Mouse (Mus musculus) limb, embryonic 14.5 days (tissue): ENCODE measurements around the gene Xpnpep1. TPM values are rescaled to one million over a fixed set of nuclear protein-coding genes. Genes with fewer than 3 reads are reported as not detected.

Source experiments
- ATAC-seq: fragments of 200-750 bp; cut with Nextera tagmentation; 2 replicates; pipeline ENCODE4 v1.8.0; 2017; ENCODE audit warnings: low read depth, moderate number of reproducible peaks, moderate TSS enrichment; ENCODE audit not compliant: low FRiP score
- DNase-seq: peaks from one replicate; pipeline ENCODE4 v3.0.0-alpha.2; 2015; ENCODE audit warnings: low spot score
- H3K27ac ChIP-seq: fragments of 300-500 bp; sonication (generic); replicated peaks from 2 replicates; pipeline ENCODE4 v1.5.1; 2014; ENCODE audit warnings: low read depth, mild to moderate bottlenecking, low read length, moderate library complexity, mixed read lengths
- H3K27me3 ChIP-seq: fragments of 300-500 bp; sonication (generic); 2 replicates; pipeline ENCODE4 v1.6.1; 2014; ENCODE audit warnings: low read length, mixed read lengths; ENCODE audit not compliant: control insufficient read depth, insufficient read depth
- H3K36me3 ChIP-seq: fragments of 300-500 bp; sonication (generic); 2 replicates; pipeline ENCODE4 v1.6.1; 2014; ENCODE audit warnings: mild to moderate bottlenecking, low read length, moderate library complexity, mixed read lengths; ENCODE audit not compliant: control insufficient read depth, insufficient read depth
- H3K4me1 ChIP-seq: fragments of 300-500 bp; sonication (generic); 2 replicates; pipeline ENCODE4 v1.6.1; 2014; ENCODE audit warnings: antibody characterized with exemption, low read length, mixed read lengths; ENCODE audit not compliant: control insufficient read depth, insufficient read depth
- H3K4me2 ChIP-seq: fragments of 300-500 bp; sonication (generic); replicated peaks from 2 replicates; pipeline ENCODE4 v1.6.1; 2014; ENCODE audit warnings: low read depth, mild to moderate bottlenecking, low read length, moderate library complexity; ENCODE audit not compliant: severe bottlenecking
- H3K4me3 ChIP-seq: fragments of 300-500 bp; sonication (generic); replicated peaks from 2 replicates; pipeline ENCODE4 v1.5.1; 2014; ENCODE audit warnings: low read length
- H3K9ac ChIP-seq: fragments of 300-500 bp; sonication (generic); 2 replicates; pipeline ENCODE4 v1.6.1; 2014; ENCODE audit warnings: mild to moderate bottlenecking, low read depth, low read length, moderate library complexity; ENCODE audit not compliant: severe bottlenecking
- H3K9me3 ChIP-seq: fragments of 300-500 bp; sonication (generic); 2 replicates; pipeline ENCODE4 v1.6.1; 2016; ENCODE audit warnings: low read length; ENCODE audit not compliant: control insufficient read depth
- POLR2A ChIP-seq: fragments of 200-500 bp; IDR thresholded peaks from 2 replicates; pipeline ENCODE4 v1.8.0; 2012; ENCODE audit warnings: inconsistent platforms, mild to moderate bottlenecking, moderate library complexity, borderline replicate concordance; ENCODE audit not compliant: insufficient read depth, insufficient read length; ENCODE audit errors: extremely low read depth
- WGBS: fragments of 180-500 bp; shearing (Covaris S2); extraction: QIAGEN DNeasy Blood & Tissue Kit; methylation state at CpG from one replicate; pipeline ENCODE4 v1.1.7; 2014; 5-methylcytosine and 5-hydroxymethylcytosine counted together
- polyA plus RNA-seq, 2 experiments: library from polyadenylated mRNA; depleted of rRNA in 1 of 2; stranded (reverse) in 1 of 2; unstranded in 1 of 2; fragments of >200 nt; fragmentation: Nextera tagmentation in 1 of 2; extraction: Ambion mirVana in 1 of 2; gene quantifications; 2 replicates each; pipeline versions ENCODE4 v1.2.1 to v1.2.3; 2012 to 2014

Xpnpep1 gene
- polyA plus RNA-seq (2012; rRNA removed), result 101 and 111 TPM in 2 replicates
- 157 and 159 TPM in 2 replicates for polyA plus RNA-seq (2014; fragmentation: Nextera tagmentation; extraction: Ambion mirVana)

DNA sequence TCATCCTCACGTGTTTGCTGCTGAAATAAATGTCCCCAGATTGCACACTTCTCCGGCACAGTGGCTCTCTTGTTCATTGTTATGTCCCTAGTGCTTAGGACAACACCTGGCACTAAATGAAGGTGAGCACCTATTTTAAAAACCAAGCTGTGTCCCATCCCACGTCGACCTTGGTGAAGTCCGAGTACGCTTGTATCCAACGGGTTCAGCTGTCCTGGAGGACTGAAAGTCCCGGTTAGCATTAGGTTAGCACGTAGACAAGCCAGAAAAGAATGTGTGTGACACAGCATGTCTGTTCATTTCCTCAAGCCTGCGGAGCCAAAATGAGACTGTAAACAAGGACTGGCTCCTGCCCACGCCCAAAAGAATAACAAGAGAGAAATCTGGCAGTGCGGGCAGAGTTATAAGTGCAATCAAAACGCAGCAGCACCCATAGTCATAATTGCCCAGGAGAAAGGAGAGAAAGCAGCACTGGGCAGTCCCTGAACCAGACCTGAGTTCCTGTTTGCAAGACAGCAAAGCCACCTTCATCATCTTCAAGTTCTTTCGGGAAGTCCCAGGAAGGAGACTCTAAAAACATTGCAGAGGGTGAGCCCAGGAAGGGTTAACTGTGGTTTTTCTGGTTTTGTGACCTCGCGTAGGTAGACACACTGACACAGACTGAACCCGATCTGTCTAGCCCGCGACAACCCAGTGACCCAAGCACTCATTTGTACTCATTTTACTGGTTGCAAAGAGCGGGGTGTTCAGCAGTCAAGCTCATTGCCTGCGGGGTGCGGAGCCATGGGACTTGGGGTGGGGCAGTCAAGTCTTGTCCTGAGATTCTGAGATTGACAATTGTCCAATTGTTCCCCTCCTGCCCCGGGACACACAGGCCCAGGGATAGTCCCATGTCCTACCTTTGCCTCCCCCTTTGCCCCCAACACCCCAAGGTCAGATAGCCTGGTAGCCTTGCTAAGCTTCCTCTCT lies at the start of gene Xpnpep1:
TSS of gene Xpnpep1 (minus strand) at position 51 of the 969 bp plus-strand sequence.
- H3K4me2 ChIP-seq, result peak within 1 kb of the TSS; percentile 68
- DNase-seq, result no peak
- no peaks in the 10 kb centered on the region for H3K9me3 ChIP-seq
- TF ChIP-seq POLR2A, result no peak
- H3K4me3 ChIP-seq, result peak within 1 kb of the TSS; percentile 97
- H3K9ac ChIP-seq, result peak within 1 kb of the TSS; percentile 38; the same call in 1 of the 2 replicates
- H3K27me3 ChIP-seq, result no peaks in the 10 kb centered on the region
- H3K36me3 ChIP-seq, result no peaks in the 10 kb centered on the region
- H3K27ac ChIP-seq, result peak within 1 kb of the TSS; percentile 56; the same call in 1 of the 2 replicates
- WGBS, result 80% methylated on average over 23 of the region's 23 CpGs
- no peak for ATAC-seq
- peaks cover 11% of the 10 kb centered on the region for H3K4me1 ChIP-seq

DNA sequence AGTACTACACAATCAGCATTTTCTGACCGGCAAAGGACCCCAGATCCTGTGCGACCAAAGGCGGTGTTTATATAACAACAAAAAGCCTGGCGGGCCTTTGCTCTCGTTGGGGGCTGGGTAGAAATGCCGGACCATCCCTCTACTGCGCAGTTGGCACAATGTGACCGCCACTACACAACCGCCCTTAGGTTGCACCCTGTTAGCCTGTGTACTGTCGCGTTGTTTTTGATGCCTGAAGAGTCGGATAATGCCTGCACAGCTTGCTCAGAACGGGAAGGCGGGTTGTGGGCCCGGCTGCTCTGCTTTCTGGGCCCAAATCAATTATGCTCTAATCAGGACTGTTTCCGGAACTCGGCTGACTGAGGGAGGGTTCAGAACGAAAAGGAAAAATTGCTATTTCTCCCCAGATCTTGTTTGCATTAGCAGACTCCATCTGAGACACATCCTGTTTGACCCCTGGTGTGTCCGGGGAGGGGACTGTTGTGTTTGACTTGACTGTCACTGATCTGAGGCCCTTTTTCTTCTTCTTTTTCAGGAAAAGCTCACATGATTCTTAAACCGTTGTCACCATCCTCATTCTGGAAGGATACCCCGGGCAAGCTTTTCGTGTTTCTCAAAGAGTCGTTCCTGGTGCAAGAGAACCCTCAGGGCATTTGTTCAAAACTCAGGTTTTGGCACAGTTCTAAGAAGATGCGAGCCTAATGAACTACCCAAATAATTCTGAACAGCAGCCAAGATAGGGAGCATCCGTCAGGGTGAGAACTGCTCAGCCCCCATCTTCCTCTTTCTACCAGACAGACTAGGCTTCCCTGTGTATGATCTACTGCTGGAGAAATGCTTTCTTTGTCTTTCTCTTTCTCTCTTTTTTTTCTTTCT lies 47.5 kb upstream of the Xpnpep1 start:
- Histone ChIP-seq H3K27ac (no peak overlapping the region), H3K27me3 (no peaks in the 10 kb centered on the region), H3K4me2 (no peak overlapping the region), H3K4me1 (peaks cover 6% of the 10 kb centered on the region; the same call in 1 of the 2 replicates), H3K36me3 (no peaks in the 10 kb centered on the region), H3K4me3 (no peak overlapping the region), H3K9ac (no peak overlapping the region), H3K9me3 (no peaks in the 10 kb centered on the region)
- TF ChIP-seq POLR2A, result no peak
- WGBS, result 35% methylated on average over 25 of the region's 25 CpGs
- ATAC-seq (no peak), DNase-seq (no peak)

DNA sequence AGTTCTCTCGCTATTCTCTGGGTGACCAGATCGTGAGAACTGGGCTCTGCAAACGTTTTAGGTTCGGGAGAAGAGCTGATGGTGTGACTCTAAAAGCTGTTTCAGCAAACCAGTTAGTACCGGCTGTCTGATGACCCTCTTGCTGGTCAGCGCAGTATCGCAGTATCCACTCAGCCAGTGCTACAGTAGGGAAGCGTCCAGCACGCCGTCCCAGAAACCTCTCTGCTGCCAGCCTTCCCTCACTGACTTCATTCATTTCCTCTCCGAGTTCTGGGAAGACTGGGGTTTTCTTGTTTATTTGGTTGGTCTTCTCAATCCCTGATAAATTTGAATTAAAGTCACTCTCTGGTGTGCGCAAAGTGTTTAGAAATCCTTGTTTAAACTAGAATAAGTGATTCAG lies 46.8 kb upstream of the Xpnpep1 start:
- no peaks in the 10 kb centered on the region for H3K36me3 ChIP-seq
- no peak overlapping the region for H3K4me3 ChIP-seq
- no peak for TF ChIP-seq POLR2A
- no peak overlapping the region for H3K27ac ChIP-seq
- H3K4me2 ChIP-seq, result no peak overlapping the region
- H3K27me3 ChIP-seq, result no peaks in the 10 kb centered on the region
- DNase-seq (no peak), ATAC-seq (no peak)
- no peak overlapping the region for H3K9ac ChIP-seq
- WGBS, result 64% methylated on average over 12 of the region's 12 CpGs
- no peaks in the 10 kb centered on the region for H3K9me3 ChIP-seq
- peaks cover 11% of the 10 kb centered on the region; the same call in 1 of the 2 replicates for H3K4me1 ChIP-seq

DNA sequence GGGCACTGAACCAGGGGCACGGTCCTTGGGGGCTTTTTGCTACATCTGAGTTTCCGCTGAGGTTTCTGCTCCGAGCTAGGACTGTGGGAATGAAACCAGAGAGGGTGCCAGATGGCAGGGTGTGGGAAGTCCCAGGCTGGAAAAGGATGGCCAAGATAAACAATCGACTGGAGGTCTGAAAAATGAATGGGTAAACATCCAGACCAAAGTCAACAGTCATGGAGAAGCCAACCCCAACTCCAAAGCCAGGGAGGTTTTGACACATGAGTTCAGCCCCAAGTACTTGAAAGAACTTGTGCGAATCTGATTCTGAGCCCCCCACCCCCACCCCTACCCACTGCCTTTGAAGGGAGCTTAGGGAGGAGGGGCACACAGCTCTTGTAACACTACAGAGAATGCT lies 44.7 kb upstream of the Xpnpep1 start:
- TF ChIP-seq POLR2A, result no peak
- 38% methylated on average over 5 of the region's 5 CpGs for WGBS
- DNase-seq (peak; percentile 72), ATAC-seq (peak; percentile 39; the same call in 1 of the 2 replicates)
- Histone ChIP-seq H3K4me2 (no peak overlapping the region), H3K27me3 (no peaks in the 10 kb centered on the region), H3K9ac (no peak overlapping the region), H3K27ac (no peak overlapping the region), H3K4me1 (peaks cover 32% of the 10 kb centered on the region), H3K9me3 (no peaks in the 10 kb centered on the region), H3K36me3 (no peaks in the 10 kb centered on the region), H3K4me3 (no peak overlapping the region)

DNA sequence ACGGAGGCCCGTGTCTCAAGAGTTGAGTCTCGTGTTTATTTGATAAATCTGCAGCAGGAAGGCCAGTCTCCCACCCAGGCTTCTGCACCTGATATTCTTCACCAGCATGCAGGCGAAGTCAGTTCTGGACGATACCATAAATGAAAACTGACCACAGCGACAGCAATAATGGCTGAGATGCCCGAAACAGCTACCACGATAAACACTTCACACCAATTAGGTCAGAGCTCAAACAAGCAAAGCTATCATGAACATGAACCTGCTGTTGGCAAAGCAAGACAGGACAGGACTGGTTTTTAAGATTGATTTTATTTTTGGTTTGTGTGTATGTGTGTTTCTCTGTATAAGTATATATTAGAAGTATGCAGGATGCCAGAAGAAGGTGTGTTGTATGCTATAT lies 42.8 kb upstream of the Xpnpep1 start:
- Histone ChIP-seq H3K9me3 (no peaks in the 10 kb centered on the region), H3K4me1 (peaks cover 32% of the 10 kb centered on the region), H3K27me3 (no peaks in the 10 kb centered on the region), H3K9ac (no peak overlapping the region), H3K36me3 (no peaks in the 10 kb centered on the region), H3K4me3 (no peak overlapping the region), H3K4me2 (no peak overlapping the region), H3K27ac (no peak overlapping the region)
- no peak for TF ChIP-seq POLR2A
- WGBS, result 89% methylated on average over 8 of the region's 8 CpGs
- ATAC-seq (no peak), DNase-seq (no peak)
